Mouse (Mus musculus): ENCODE data around the gene Cul1.

- TF ChIP-seq CTCF (IDR thresholded peaks at IDR 0.05; ENCODE audit: control insufficient read depth, insufficient read depth, insufficient replicate concordance, low read depth, low read length) (no peak), POLR2A (IDR thresholded peaks at IDR 0.05; ENCODE audit: control insufficient read depth, low read depth, low read length) (no peak)
Measured at GRCm38 (mm10) chr6:47426136-47426535, 27.1 kb upstream of the Cul1 start.

All from testis, adult 2 months (tissue).